ENCODE assay signal across 19 mouse cellular contexts in genomic region chr19:46446436-46447020, GRCm38 (mm10). TPM values are rescaled to one million over a fixed set of nuclear protein-coding genes. Genes with fewer than 3 reads are reported as not detected.
DNase-seq lines count a peak whose midpoint lies in the region; ATAC-seq and TF ChIP-seq lines count a peak whose summit lies in the region.
"Had no signal": no experiment of that assay in that cellular context is flagged by ENCODE, and none has a peak within 500 bp of the region (broad histone marks: within the 10 kb centered on the region; RNA-seq: fewer than 3 reads in every experiment).

No protein-coding gene starts in this region.

- H3K4me1 ChIP-seq in embryonic facial prominence, embryonic 13.5 days: peaks cover 47% of the 10 kb centered on the region
- H3K4me1 ChIP-seq in hindbrain, embryonic 15.5 days (replicated peaks): peaks cover 47% of the 10 kb centered on the region

- no peak for TF ChIP-seq POLR2A in brain, embryonic 14.5 days (IDR thresholded peaks at IDR 0.05; ENCODE audit: borderline replicate concordance, extremely low read depth, insufficient read depth, insufficient read length, poor library complexity, severe bottlenecking)

- 86% methylated on average over 5 of the region's 5 CpGs for WGBS in embryonic facial prominence, embryonic 13.5 days
- 57% methylated on average over 5 of the region's 5 CpGs for WGBS in hindbrain, embryonic 15.5 days

- H3K4me3 ChIP-seq in layer of hippocampus, adult 2 months: no peak overlapping the region
- H3K4me3 ChIP-seq in embryonic facial prominence, embryonic 13.5 days: no peak overlapping the region
- no peak overlapping the region for H3K4me3 ChIP-seq in hindbrain, embryonic 15.5 days
- H3K4me3 ChIP-seq: heart, embryonic 10.5 days; kidney, embryonic 15.5 days; left cerebral cortex, adult 2 months; limb, embryonic 13.5 days; liver, embryonic 15.5 days; megakaryocyte, embryonic 14.5 days had no signal

- H3K36me3 ChIP-seq in embryonic facial prominence, embryonic 13.5 days: peaks cover 12% of the 10 kb centered on the region; the same call in 1 of the 2 replicates
- H3K36me3 ChIP-seq in hindbrain, embryonic 15.5 days: no peaks in the 10 kb centered on the region

- no peaks in the 10 kb centered on the region for H3K9me3 ChIP-seq in embryonic facial prominence, embryonic 13.5 days
- no peaks in the 10 kb centered on the region for H3K9me3 ChIP-seq in hindbrain, embryonic 15.5 days
- H3K9me3 ChIP-seq: heart, embryonic 10.5 days; kidney, embryonic 15.5 days; limb, embryonic 13.5 days; liver, embryonic 15.5 days; megakaryocyte, embryonic 14.5 days had no signal

- H3K9ac ChIP-seq in embryonic facial prominence, embryonic 13.5 days: no peak overlapping the region
- H3K9ac ChIP-seq in hindbrain, embryonic 15.5 days: no peak overlapping the region
- H3K9ac ChIP-seq: kidney, embryonic 15.5 days; limb, embryonic 13.5 days; liver, embryonic 15.5 days had no signal

- peak overlapping the region; percentile 46; the same call in 1 of the 2 replicates for H3K27ac ChIP-seq in layer of hippocampus, adult 2 months
- H3K27ac ChIP-seq in embryonic facial prominence, embryonic 13.5 days: peak overlapping the region; percentile 85; the same call in 1 of the 2 replicates
- peak overlapping the region; percentile 65 for H3K27ac ChIP-seq in hindbrain, embryonic 15.5 days (replicated peaks)
- H3K27ac ChIP-seq: heart, embryonic 10.5 days; left cerebral cortex, adult 2 months; liver, embryonic 15.5 days had no signal

- no peak for TF ChIP-seq CTCF in layer of hippocampus, adult 2 months (conservative IDR thresholded peaks at IDR 0.05)
- no peak for TF ChIP-seq CTCF in brain, embryonic 14.5 days (IDR thresholded peaks at IDR 0.05; ENCODE audit: borderline replicate concordance, extremely low read depth, insufficient read depth, insufficient read length)

- intact Hi-C loops in left cerebral cortex, postnatal 14 days (cut with DNase I): loop anchor here (5.0 kb wide), 1 partner anchor 109 kb away; the partner anchor contains the start of gene Cuedc2

- H3K4me2 ChIP-seq in embryonic facial prominence, embryonic 13.5 days: no peak overlapping the region
- H3K4me2 ChIP-seq in hindbrain, embryonic 15.5 days: no peak overlapping the region
- H3K4me2 ChIP-seq: kidney, embryonic 15.5 days; limb, embryonic 13.5 days; liver, embryonic 15.5 days had no signal

- no peaks in the 10 kb centered on the region for H3K27me3 ChIP-seq in embryonic facial prominence, embryonic 13.5 days
- H3K27me3 ChIP-seq in hindbrain, embryonic 15.5 days: no peaks in the 10 kb centered on the region
- H3K27me3 ChIP-seq: kidney, embryonic 15.5 days; limb, embryonic 13.5 days; liver, embryonic 15.5 days; megakaryocyte, embryonic 14.5 days had no signal

- no peak for DNase-seq in layer of hippocampus, adult 2 months (ENCODE audit: low spot score in 2 of 2)
- DNase-seq in layer of hippocampus, postnatal 10 days (ENCODE audit: low spot score in 2 of 2): no peak
- peak; percentile 65 for DNase-seq in brain, embryonic 14.5 days (ENCODE audit: low read depth)
- no peak for DNase-seq in spleen, postnatal 14 days (ENCODE audit: low spot score in 2 of 2)
- no peak for DNase-seq in left cerebral cortex, postnatal 14 days (ENCODE audit: low spot score in 2 of 2)
- DNase-seq: adrenal gland, postnatal 36 days; cerebellum, adult 8-10 months; gastrocnemius, postnatal 25 days; heart, postnatal 14 days; lung, postnatal 14 days; right cerebral cortex, postnatal 14 days had no signal

- ATAC-seq in embryonic facial prominence, embryonic 13.5 days (ENCODE audit: insufficient number of reproducible peaks, insufficient read depth, low FRiP score, low TSS enrichment, low read depth): no peak
- no peak for ATAC-seq in hindbrain, embryonic 15.5 days (ENCODE audit: low FRiP score, low read depth)

RNA-seq across cellular contexts. Expression of gene Sufu, which starts 49.8 kb away (rescaled TPM):
- 10 to 100 TPM; 20.3 to 23.2 TPM for total RNA-seq in layer of hippocampus, adult 2 months (2021)
- 10 to 100 TPM; 20.8 to 21.9 TPM for total RNA-seq in layer of hippocampus, postnatal 10 days (2021)
- 21.8 and 26.0 TPM in 2 replicates for polyA plus RNA-seq in brain, embryonic 14.5 days (2012; rRNA removed)
- 38.5 and 39.3 TPM in 2 replicates for polyA plus RNA-seq in embryonic facial prominence, embryonic 13.5 days (2015; fragmentation: Nextera tagmentation; extraction: Ambion mirVana)
- 23.4 and 24.7 TPM in 2 replicates for polyA plus RNA-seq in hindbrain, embryonic 15.5 days (2015; fragmentation: Nextera tagmentation; extraction: Ambion mirVana)
- 10 to 100 TPM; 16.8 to 18.6 TPM for total RNA-seq in left cerebral cortex, postnatal 14 days (2021)

RNA-seq across cellular contexts. Expression of gene Actr1a, which starts 51.0 kb away (rescaled TPM):
- 100 to 1,000 TPM; 179 to 184 TPM for total RNA-seq in layer of hippocampus, adult 2 months (2021)
- total RNA-seq in layer of hippocampus, postnatal 10 days (2021): 100 to 1,000 TPM; 233 to 238 TPM
- polyA plus RNA-seq in brain, embryonic 14.5 days (2012; rRNA removed): 224 and 264 TPM in 2 replicates
- polyA plus RNA-seq in embryonic facial prominence, embryonic 13.5 days (2015; fragmentation: Nextera tagmentation; extraction: Ambion mirVana): 139 and 160 TPM in 2 replicates
- polyA plus RNA-seq in hindbrain, embryonic 15.5 days (2015; fragmentation: Nextera tagmentation; extraction: Ambion mirVana): 329 and 338 TPM in 2 replicates
- total RNA-seq in left cerebral cortex, postnatal 14 days (2021): 100 to 1,000 TPM; 217 to 220 TPM

RNA-seq across cellular contexts. Expression of gene Trim8, which starts 55.0 kb away (rescaled TPM):
- total RNA-seq in layer of hippocampus, adult 2 months (2021): 100 to 1,000 TPM in 1 of 2 experiments, 10 to 100 TPM in 1; 99.9 to 108 TPM
- total RNA-seq in layer of hippocampus, postnatal 10 days (2021): 100 to 1,000 TPM; 108 to 111 TPM
- polyA plus RNA-seq in brain, embryonic 14.5 days (2012; rRNA removed): 35.3 and 63.0 TPM in 2 replicates
- 16.7 and 17.6 TPM in 2 replicates for polyA plus RNA-seq in embryonic facial prominence, embryonic 13.5 days (2015; fragmentation: Nextera tagmentation; extraction: Ambion mirVana)
- 27.8 and 31.9 TPM in 2 replicates for polyA plus RNA-seq in hindbrain, embryonic 15.5 days (2015; fragmentation: Nextera tagmentation; extraction: Ambion mirVana)
- total RNA-seq in left cerebral cortex, postnatal 14 days (2021): 100 to 1,000 TPM; 103 to 110 TPM
